Mouse (Mus musculus): ENCODE measurements around the gene Cab39. TPM values are rescaled to one million over a fixed set of nuclear protein-coding genes. Genes with fewer than 3 reads are reported as not detected.

Gene Cab39
- polyA plus RNA-seq, 1 experiment from 2014 or later: 50.0 TPM

- 85% methylated on average over 5 of the region's 5 CpGs for WGBS
- no peak for ATAC-seq (ENCODE audit: low FRiP score, low read depth)
- H3K4me3 ChIP-seq: no peak overlapping the region
- H3K36me3 ChIP-seq: peaks cover 14% of the 10 kb centered on the region
- H3K9ac ChIP-seq: no peak overlapping the region
- no peaks in the 10 kb centered on the region for H3K4me1 ChIP-seq (replicated peaks)
- H3K27ac ChIP-seq (replicated peaks): no peak overlapping the region
- no peaks in the 10 kb centered on the region for H3K9me3 ChIP-seq
- no peaks in the 10 kb centered on the region for H3K27me3 ChIP-seq
- H3K4me2 ChIP-seq: no peak overlapping the region
These were observed 33.9 kb downstream of the Cab39 start for GRCm38 (mm10) chr1:85827166-85827565.

DNA sequence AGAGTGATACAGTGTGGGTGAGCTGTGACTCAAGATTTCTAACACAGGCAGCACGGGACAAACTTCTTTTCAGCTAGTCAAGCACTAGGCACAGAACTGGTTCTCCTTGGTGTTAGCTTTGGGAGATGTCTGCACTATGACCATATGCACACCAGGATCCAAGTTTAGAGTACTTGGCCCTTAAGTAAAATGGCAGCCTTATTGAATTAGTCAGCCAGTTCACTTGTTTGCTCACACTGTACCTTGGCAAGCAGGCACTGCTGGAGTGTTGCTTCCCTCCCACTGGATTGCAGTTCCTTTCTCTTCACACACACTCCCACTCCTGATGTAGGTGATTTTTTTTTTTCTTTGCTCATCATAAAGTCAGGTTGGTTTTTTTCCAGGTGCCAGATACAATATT is 35.8 kb downstream of the Cab39 start:
- no peaks in the 10 kb centered on the region for H3K27me3 ChIP-seq
- no peak overlapping the region for H3K9ac ChIP-seq
- H3K36me3 ChIP-seq: peaks cover 6% of the 10 kb centered on the region
- no peaks in the 10 kb centered on the region for H3K9me3 ChIP-seq
- no peak overlapping the region for H3K27ac ChIP-seq (replicated peaks)
- no peaks in the 10 kb centered on the region for H3K4me1 ChIP-seq (replicated peaks)
- no peak for ATAC-seq (ENCODE audit: low FRiP score, low read depth)
- H3K4me2 ChIP-seq: no peak overlapping the region
- WGBS: 95% methylated on average over 1 of the region's 1 CpGs
- H3K4me3 ChIP-seq: no peak overlapping the region

DNA sequence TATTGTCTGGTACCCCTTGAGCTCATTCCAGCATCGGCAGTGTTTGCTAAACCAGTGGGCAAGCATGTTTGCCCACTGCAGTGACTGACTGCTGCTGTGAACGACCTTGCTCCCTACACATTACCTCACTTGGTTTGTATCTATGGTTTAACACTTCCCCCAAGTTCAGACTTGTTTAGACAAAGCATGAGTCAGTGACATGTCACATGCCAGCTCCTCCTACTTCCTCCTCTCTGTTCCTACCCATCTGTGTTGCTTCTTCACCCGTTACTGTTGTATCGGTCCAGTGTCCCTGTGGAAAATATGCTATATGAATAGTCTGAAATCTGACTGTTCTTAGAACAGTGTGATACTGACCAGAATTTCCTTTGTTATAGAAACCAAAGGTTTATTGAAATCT is 44.8 kb downstream of the Cab39 start:
- no peak overlapping the region for H3K27ac ChIP-seq (replicated peaks)
- WGBS: 72% methylated on average over 4 of the region's 4 CpGs
- no peak overlapping the region for H3K4me2 ChIP-seq
- no peak overlapping the region for H3K4me3 ChIP-seq
- H3K4me1 ChIP-seq (replicated peaks): no peaks in the 10 kb centered on the region
- no peaks in the 10 kb centered on the region for H3K36me3 ChIP-seq
- no peaks in the 10 kb centered on the region for H3K9me3 ChIP-seq
- no peaks in the 10 kb centered on the region for H3K27me3 ChIP-seq
- H3K9ac ChIP-seq: no peak overlapping the region
- no peak for ATAC-seq (ENCODE audit: low FRiP score, low read depth)

DNA sequence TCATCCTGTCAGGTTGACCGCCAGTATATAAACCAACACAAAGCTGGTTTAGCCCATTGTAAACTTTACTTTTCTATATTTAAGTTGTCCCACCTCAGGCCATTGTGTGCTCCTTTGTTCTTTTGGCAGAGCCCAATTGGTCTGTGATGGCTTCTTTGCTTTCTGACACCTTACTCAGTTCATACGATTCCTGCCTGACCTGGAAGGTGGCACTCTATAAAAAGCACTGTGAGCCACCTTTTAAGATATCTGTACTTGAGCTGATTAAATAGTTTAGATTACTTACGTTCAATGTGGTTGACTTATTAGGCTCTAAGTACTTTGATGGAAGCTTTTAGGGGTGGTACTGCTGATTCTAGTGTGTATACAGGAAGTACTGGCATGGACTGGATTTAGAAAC is 46.1 kb downstream of the Cab39 start:
- ATAC-seq (ENCODE audit: low FRiP score, low read depth): no peak
- Histone ChIP-seq H3K27me3 (no peaks in the 10 kb centered on the region), H3K9me3 (no peaks in the 10 kb centered on the region), H3K4me2 (no peak overlapping the region), H3K4me3 (no peak overlapping the region), H3K27ac (replicated peaks) (no peak overlapping the region), H3K4me1 (replicated peaks) (no peaks in the 10 kb centered on the region), H3K9ac (no peak overlapping the region), H3K36me3 (no peaks in the 10 kb centered on the region)
- 91% methylated on average over 3 of the region's 3 CpGs for WGBS

DNA sequence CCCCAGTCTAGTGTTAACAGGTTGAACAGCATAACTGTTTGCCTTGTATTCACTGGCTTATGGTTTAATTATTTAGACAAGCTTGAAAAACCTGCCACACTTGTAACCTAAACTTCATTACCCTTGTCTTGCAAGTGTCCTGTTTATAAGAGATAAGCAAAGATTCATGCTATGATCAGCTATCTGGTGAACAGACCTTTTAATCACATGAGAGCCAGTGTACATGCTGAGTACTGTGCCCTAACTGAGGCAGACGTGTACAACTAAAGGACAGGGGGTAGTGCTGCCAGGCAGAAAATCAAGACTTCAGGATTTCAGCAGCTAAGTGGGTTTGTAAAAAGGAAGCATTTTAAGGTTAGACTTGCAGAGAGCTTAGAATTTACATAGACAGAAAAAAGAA is 46.5 kb downstream of the Cab39 start:
- Histone ChIP-seq H3K4me2 (no peak overlapping the region), H3K4me1 (replicated peaks) (no peaks in the 10 kb centered on the region), H3K27ac (replicated peaks) (no peak overlapping the region), H3K9ac (no peak overlapping the region), H3K9me3 (no peaks in the 10 kb centered on the region), H3K36me3 (no peaks in the 10 kb centered on the region), H3K4me3 (no peak overlapping the region), H3K27me3 (no peaks in the 10 kb centered on the region)
- no peak for ATAC-seq (ENCODE audit: low FRiP score, low read depth)
- WGBS: 91% methylated on average over 1 of the region's 1 CpGs

- no peaks in the 10 kb centered on the region for H3K4me1 ChIP-seq (replicated peaks)
- H3K4me3 ChIP-seq: no peak overlapping the region
- H3K27me3 ChIP-seq: no peaks in the 10 kb centered on the region
- no peaks in the 10 kb centered on the region for H3K9me3 ChIP-seq
- no peak overlapping the region for H3K4me2 ChIP-seq
- no peak for ATAC-seq (ENCODE audit: low FRiP score, low read depth)
- peaks cover 2% of the 10 kb centered on the region; the same call in 1 of the 2 replicates for H3K36me3 ChIP-seq
- H3K27ac ChIP-seq (replicated peaks): no peak overlapping the region
- no peak overlapping the region for H3K9ac ChIP-seq
- 92% methylated on average over 4 of the region's 4 CpGs for WGBS
These were observed 47.2 kb downstream of the Cab39 start for GRCm38 (mm10) chr1:85840421-85840820.

DNA sequence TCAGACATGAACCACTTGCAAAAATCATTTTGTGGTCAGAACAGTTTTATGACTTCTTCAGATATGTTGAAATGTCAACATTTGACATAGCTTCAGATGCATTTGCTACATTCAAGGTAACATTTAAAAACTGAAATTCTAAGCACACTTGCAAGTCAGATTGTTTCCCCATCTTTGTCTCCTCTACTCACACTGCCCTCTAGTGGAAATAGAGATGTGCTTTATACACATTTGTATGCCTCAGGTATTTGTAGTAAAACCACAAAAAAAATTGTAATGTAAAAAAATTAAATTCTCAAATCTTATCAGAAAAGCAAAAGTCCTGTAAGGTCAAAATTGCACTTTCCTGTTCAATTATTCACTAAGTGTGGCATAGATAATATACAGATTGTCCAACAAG is 49.0 kb downstream of the Cab39 start:
- no peaks in the 10 kb centered on the region for H3K9me3 ChIP-seq
- no peak overlapping the region for H3K4me3 ChIP-seq
- ATAC-seq (ENCODE audit: low FRiP score, low read depth): no peak
- H3K27ac ChIP-seq (replicated peaks): no peak overlapping the region
- H3K4me2 ChIP-seq: no peak overlapping the region
- H3K4me1 ChIP-seq (replicated peaks): no peaks in the 10 kb centered on the region
- peaks cover 7% of the 10 kb centered on the region for H3K36me3 ChIP-seq
- H3K27me3 ChIP-seq: no peaks in the 10 kb centered on the region
- no peak overlapping the region for H3K9ac ChIP-seq

DNA sequence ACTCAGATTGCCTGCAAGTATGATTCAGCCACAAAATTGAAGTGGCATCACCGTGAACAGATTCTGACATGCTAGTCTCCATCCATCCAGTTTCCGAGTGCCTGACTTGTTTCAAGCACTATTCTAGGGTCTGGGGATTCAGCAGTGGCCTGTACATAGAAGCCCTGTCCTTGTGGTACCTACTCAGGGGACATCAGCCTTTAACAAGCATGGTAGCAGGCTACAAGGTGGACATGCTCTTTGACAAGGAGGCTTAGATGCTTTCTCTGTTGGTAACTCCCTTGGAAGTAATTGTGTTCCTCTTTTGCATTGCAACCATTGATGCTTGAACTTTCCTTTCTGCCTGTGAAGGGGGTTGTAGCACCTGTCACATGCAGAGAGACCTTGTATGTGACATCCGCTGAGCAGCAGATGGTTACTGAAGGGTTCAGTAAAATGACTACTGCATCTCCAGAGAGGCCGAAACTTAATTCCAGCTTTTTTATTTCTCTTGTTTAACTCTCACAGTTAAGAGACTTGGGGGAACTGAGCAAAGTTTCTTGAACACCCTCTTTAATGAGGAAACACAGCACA is 50.1 kb downstream of the Cab39 start:
- ATAC-seq (ENCODE audit: low FRiP score, low read depth): no peak
- no peak overlapping the region for H3K9ac ChIP-seq
- H3K27me3 ChIP-seq: no peaks in the 10 kb centered on the region
- H3K4me1 ChIP-seq (replicated peaks): no peaks in the 10 kb centered on the region
- 90% methylated on average over 4 of the region's 4 CpGs for WGBS
- H3K4me3 ChIP-seq: no peak overlapping the region
- no peak overlapping the region for H3K4me2 ChIP-seq
- no peak overlapping the region for H3K27ac ChIP-seq (replicated peaks)
- H3K9me3 ChIP-seq: no peaks in the 10 kb centered on the region
- peaks cover 16% of the 10 kb centered on the region for H3K36me3 ChIP-seq

GRCm38 (mm10) chr1:85844981-85845380 is 51.7 kb downstream of the Cab39 start:
- Histone ChIP-seq H3K36me3 (peaks cover 27% of the 10 kb centered on the region), H3K9me3 (no peaks in the 10 kb centered on the region), H3K9ac (no peak overlapping the region), H3K27ac (replicated peaks) (no peak overlapping the region), H3K27me3 (no peaks in the 10 kb centered on the region), H3K4me3 (no peak overlapping the region), H3K4me2 (no peak overlapping the region), H3K4me1 (replicated peaks) (no peaks in the 10 kb centered on the region)
- no peak for ATAC-seq (ENCODE audit: low FRiP score, low read depth)
- 84% methylated on average over 6 of the region's 6 CpGs for WGBS

GRCm38 (mm10) chr1:85845476-85845875 is 52.2 kb downstream of the Cab39 start:
- ATAC-seq (ENCODE audit: low FRiP score, low read depth): no peak
- no peak overlapping the region for H3K4me3 ChIP-seq
- no peaks in the 10 kb centered on the region for H3K4me1 ChIP-seq (replicated peaks)
- H3K36me3 ChIP-seq: peaks cover 32% of the 10 kb centered on the region
- 67% methylated on average over 3 of the region's 3 CpGs for WGBS
- H3K4me2 ChIP-seq: no peak overlapping the region
- no peak overlapping the region for H3K27ac ChIP-seq (replicated peaks)
- H3K27me3 ChIP-seq: no peaks in the 10 kb centered on the region
- H3K9ac ChIP-seq: no peak overlapping the region
- no peaks in the 10 kb centered on the region for H3K9me3 ChIP-seq

GRCm38 (mm10) chr1:85849016-85849415 is 55.8 kb downstream of the Cab39 start:
- no peaks in the 10 kb centered on the region for H3K4me1 ChIP-seq (replicated peaks)
- ATAC-seq (ENCODE audit: low FRiP score, low read depth): no peak
- no peak overlapping the region for H3K27ac ChIP-seq (replicated peaks)
- H3K36me3 ChIP-seq: peaks cover 36% of the 10 kb centered on the region
- H3K4me3 ChIP-seq: no peak overlapping the region
- 92% methylated on average over 14 of the region's 14 CpGs for WGBS
- no peak overlapping the region for H3K9ac ChIP-seq
- no peak overlapping the region for H3K4me2 ChIP-seq
- no peaks in the 10 kb centered on the region for H3K9me3 ChIP-seq
- H3K27me3 ChIP-seq: no peaks in the 10 kb centered on the region

DNA sequence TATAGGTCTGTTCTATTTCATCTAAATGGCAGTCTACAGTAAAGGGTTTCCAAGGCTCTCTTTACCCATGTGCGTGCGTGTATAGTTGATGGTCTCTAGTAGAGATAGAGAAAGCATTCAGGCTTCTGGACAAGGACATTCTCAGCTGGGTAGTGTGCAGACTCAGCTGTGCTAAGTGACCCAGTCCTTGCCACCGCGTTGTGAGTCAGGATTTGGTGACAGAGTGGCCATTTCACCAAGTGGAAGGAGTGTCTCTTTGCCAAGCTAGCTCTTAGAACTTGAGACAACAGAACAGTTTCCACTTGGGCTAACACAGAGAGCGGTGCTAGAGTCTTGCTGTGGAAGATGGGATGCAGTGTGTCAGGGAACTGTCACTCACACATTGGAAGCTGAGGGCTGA is 57.6 kb downstream of the Cab39 start:
- no peak for ATAC-seq (ENCODE audit: low FRiP score, low read depth)
- no peak overlapping the region for H3K4me2 ChIP-seq
- H3K27ac ChIP-seq (replicated peaks): no peak overlapping the region
- H3K36me3 ChIP-seq: peaks cover 34% of the 10 kb centered on the region
- no peaks in the 10 kb centered on the region for H3K27me3 ChIP-seq
- no peak overlapping the region for H3K4me3 ChIP-seq
- H3K4me1 ChIP-seq (replicated peaks): no peaks in the 10 kb centered on the region
- WGBS: 88% methylated on average over 5 of the region's 5 CpGs
- no peak overlapping the region for H3K9ac ChIP-seq
- H3K9me3 ChIP-seq: no peaks in the 10 kb centered on the region

- Histone ChIP-seq H3K9ac (no peak overlapping the region), H3K4me1 (replicated peaks) (no peaks in the 10 kb centered on the region), H3K36me3 (peaks cover 23% of the 10 kb centered on the region), H3K27me3 (no peaks in the 10 kb centered on the region), H3K27ac (replicated peaks) (no peak overlapping the region), H3K4me2 (no peak overlapping the region), H3K4me3 (no peak overlapping the region), H3K9me3 (no peaks in the 10 kb centered on the region)
- 81% methylated on average over 2 of the region's 2 CpGs for WGBS
- peak; percentile 64; the same call in 1 of the 2 replicates for ATAC-seq (ENCODE audit: low FRiP score, low read depth)
These were observed 59.9 kb downstream of the Cab39 start for GRCm38 (mm10) chr1:85852996-85853689.

Data from hindbrain, embryonic 15.5 days (tissue).